Mouse (Mus musculus) thymus, adult 2 months (tissue): ENCODE results near the gene Clcn6. TPM values are rescaled to one million over a fixed set of nuclear protein-coding genes. Genes with fewer than 3 reads are reported as not detected.
A peak's percentile ranks its signal among the peaks of the same experiment; 100 is the strongest.
"Not testable (repeated sequence)": the region's sequence is repeated elsewhere in the genome, so short reads cannot be mapped to it uniquely, and the experiment has no call there.

Source experiments
- DNase-seq: peaks from one replicate; pipeline ENCODE4 v3.0.0; 2021
- H3K27ac ChIP-seq: fragments of 200-500 bp; 2 replicates; pipeline ENCODE4 v1.5.1; 2012; ENCODE audit warnings: low read length, control low read depth; ENCODE audit not compliant: control insufficient read depth, insufficient read depth
- H3K27me3 ChIP-seq: fragments of 200-500 bp; 2 replicates; pipeline ENCODE4 v1.6.1; 2012; ENCODE audit warnings: mild to moderate bottlenecking, low read length, moderate library complexity, mixed read lengths; ENCODE audit not compliant: control insufficient read depth, insufficient read depth
- H3K36me3 ChIP-seq: fragments of 200-500 bp; 2 replicates; pipeline ENCODE4 v1.6.1; 2012; ENCODE audit warnings: mild to moderate bottlenecking, low read length, moderate library complexity; ENCODE audit not compliant: control insufficient read depth, insufficient read depth
- H3K4me1 ChIP-seq: fragments of 200-500 bp; replicated peaks from 2 replicates; pipeline ENCODE4 v1.6.1; 2012; ENCODE audit warnings: low read length; ENCODE audit not compliant: control insufficient read depth, insufficient read depth
- H3K4me3 ChIP-seq: fragments of 200-500 bp; 2 replicates; pipeline ENCODE4 v1.5.1; 2012; ENCODE audit warnings: mild to moderate bottlenecking, low read length, control low read depth, moderate library complexity; ENCODE audit not compliant: control insufficient read depth, insufficient read depth
- CTCF ChIP-seq: fragments of 200-500 bp; IDR thresholded peaks from 2 replicates; pipeline ENCODE4 v1.5.1; 2012; ENCODE audit warnings: mild to moderate bottlenecking, control low read depth, low read length, moderate library complexity, borderline replicate concordance; ENCODE audit not compliant: control insufficient read depth, poor library complexity, insufficient read depth; ENCODE audit errors: extremely low read depth
- POLR2A ChIP-seq: fragments of 200-500 bp; IDR thresholded peaks from 2 replicates; pipeline ENCODE4 v1.6.1; 2012; ENCODE audit warnings: mild to moderate bottlenecking, low read length, control low read depth, moderate library complexity; ENCODE audit not compliant: control insufficient read depth, poor library complexity, insufficient read depth; ENCODE audit errors: extremely low read depth
- WGBS: fragments of 180-500 bp; shearing (Covaris S2); methylation state at CpG from one replicate; pipeline ENCODE4 v1.1.7; 2018; 5-methylcytosine and 5-hydroxymethylcytosine counted together
- polyA plus RNA-seq: library from polyadenylated mRNA; depleted of rRNA; stranded (reverse); fragments of >200 nt; gene quantifications from 2 replicates; pipeline ENCODE4 v1.2.3, GENCODE M21; 2012

Clcn6 gene
- polyA plus RNA-seq, 1 experiment: 39.4 TPM

DNA sequence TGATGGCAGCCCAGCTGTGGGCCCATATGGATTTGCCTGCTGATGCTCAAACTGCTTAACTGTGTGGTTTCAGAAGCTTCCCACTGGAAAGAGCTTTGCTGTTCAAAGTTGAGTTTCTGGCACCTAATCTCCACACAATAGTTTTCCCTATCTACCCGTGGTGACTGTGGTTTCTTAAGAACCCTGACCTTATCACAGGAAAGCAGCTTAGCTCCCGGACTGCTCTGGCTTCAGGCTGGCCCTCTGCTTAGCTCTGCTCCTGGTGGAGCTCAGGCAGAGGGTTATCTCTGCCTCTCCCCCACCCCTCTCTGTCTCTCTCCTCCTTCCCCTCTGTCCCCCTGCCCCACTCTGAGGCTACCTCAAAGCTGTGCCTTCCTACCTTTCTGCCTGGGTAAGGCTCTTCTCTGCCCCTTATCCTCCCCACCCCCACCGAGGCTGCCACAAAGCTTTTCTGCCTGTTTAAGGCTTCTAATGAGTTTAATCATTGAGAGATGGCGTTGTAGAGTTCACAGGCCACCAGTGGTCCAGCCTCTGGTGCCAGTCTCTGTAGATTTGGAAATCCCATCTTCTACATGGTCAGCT, 7.9 kb upstream of the Clcn6 start:
- H3K36me3 ChIP-seq: no peaks in the 10 kb centered on the region; the same call in none of the 2 replicates
- H3K4me3 ChIP-seq: no peak overlapping the region
- WGBS: 63% methylated on average over 4 of the region's 4 CpGs
- H3K27ac ChIP-seq: no peak overlapping the region
- peaks cover 5% of the 10 kb centered on the region for H3K4me1 ChIP-seq
- no peak for DNase-seq
- TF ChIP-seq POLR2A (no peak), CTCF (no peak)
- no peaks in the 10 kb centered on the region for H3K27me3 ChIP-seq

DNA sequence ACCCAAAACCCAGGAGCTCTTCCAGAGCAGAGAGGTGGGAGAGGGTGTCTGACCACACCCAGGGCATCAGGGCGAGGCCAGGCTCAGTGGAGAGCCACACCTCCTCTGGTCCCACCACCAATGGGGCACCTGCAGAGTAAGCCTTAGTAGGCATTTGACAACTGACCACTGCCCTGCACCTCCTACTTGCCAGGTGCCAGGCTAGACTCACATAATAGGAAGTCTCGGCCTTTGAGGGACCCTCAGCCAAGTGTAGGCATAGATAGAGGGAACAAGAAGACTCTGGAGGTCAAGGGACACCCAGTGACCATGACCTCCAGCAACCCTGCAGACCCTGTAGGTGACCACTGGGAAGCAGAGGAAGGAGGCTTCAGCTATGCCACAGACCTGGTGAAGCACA, 5.5 kb upstream of the Clcn6 start:
- H3K27ac ChIP-seq: no peak overlapping the region
- no peaks in the 10 kb centered on the region; the same call in 1 of the 2 replicates for H3K36me3 ChIP-seq
- no peaks in the 10 kb centered on the region for H3K27me3 ChIP-seq
- TF ChIP-seq CTCF (no peak), POLR2A (no peak)
- DNase-seq: no peak
- peaks cover 28% of the 10 kb centered on the region for H3K4me1 ChIP-seq
- 97% methylated on average over 2 of the region's 2 CpGs for WGBS
- H3K4me3 ChIP-seq: no peak overlapping the region

DNA sequence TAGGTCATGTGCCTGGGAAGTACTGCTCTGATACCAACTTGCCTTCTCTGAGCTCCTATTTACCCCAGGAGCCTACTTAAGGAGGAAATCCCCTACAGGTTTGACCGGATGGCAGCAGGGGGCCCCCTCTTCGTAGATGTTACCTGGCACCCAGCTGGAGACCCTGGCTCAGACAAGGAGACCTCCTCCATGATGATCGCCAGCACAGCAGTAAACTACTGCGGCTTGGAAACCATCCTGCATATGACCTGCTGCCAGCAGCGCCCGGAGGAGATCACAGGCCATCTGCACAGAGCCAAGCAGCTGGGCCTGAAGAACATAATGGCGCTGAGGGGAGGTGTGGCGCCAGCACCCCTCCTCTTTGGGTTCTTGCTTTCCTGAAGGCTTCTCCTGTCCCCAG, 4.7 kb upstream of the Clcn6 start:
- not testable (repeated sequence) for H3K4me3 ChIP-seq, H3K36me3 ChIP-seq, H3K27ac ChIP-seq, H3K27me3 ChIP-seq, DNase-seq
- H3K4me1 ChIP-seq: peaks cover 28% of the 10 kb centered on the region
- WGBS: 99% methylated on average over 8 of the region's 8 CpGs

- Histone ChIP-seq H3K4me1 (peaks cover 34% of the 10 kb centered on the region), H3K27ac (no peak overlapping the region; the same call in 1 of the 2 replicates), H3K36me3 (no peaks in the 10 kb centered on the region), H3K27me3 (no peaks in the 10 kb centered on the region), H3K4me3 (peak overlapping the region; percentile 91)
- WGBS: 6% methylated on average over 16 of the region's 16 CpGs
- DNase-seq: peak; percentile 57
- 0 out of 2 replicates have a peak, but pooled peaks have one; percentile 13 for TF ChIP-seq POLR2A
- TF ChIP-seq CTCF: no peak
Measured at GRCm38 (mm10) chr4:148041611-148042191, 3.1 kb upstream of the Clcn6 start.

DNA sequence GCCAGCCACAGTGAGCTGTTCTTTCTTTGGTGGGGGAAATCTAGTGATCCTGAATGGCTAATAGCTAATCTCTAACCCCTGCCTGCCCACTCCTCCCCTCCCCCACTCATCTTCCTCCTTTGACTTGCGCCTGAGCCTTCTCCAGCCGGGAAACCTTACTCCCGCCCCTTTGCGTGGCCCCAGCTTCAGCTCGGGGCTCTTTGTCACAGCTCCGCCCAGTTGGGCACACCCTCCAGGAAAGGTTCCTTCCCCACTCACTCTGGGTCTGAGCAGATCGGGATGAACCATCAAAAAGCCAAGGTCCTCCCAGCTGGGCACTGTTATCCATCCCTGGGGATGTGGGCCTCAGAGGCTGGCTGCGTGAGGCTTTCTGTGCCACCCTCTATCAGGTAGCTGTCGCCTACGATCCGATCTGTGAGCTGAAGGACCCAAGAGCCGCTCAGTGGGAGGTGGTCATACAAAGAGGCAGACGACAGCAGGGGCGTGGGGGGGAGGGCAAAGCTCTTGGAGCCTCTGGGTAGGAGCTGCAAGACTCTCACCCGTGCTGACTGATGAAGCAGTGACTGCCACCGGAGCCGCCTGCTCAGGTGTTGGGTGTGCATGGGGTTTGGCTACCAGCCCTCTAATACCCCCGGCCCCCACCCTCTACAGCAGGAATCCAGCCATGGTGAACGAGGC, 2.5 kb upstream of the Clcn6 start:
- Histone ChIP-seq H3K27me3 (no peaks in the 10 kb centered on the region), H3K27ac (no peak overlapping the region), H3K4me1 (peaks cover 34% of the 10 kb centered on the region), H3K4me3 (peak overlapping the region; percentile 91), H3K36me3 (no peaks in the 10 kb centered on the region)
- WGBS: 3% methylated on average over 19 of the region's 19 CpGs
- no peak for TF ChIP-seq CTCF
- 0 out of 2 replicates have a peak, but pooled peaks have one; percentile 5 for TF ChIP-seq POLR2A
- peak; percentile 24 for DNase-seq

GRCm38 (mm10) chr4:148040029-148040830, 1.6 kb upstream of the Clcn6 start:
- Histone ChIP-seq H3K4me1 (peaks cover 34% of the 10 kb centered on the region), H3K36me3 (no peaks in the 10 kb centered on the region), H3K27ac (no peak overlapping the region), H3K4me3 (no peak overlapping the region), H3K27me3 (no peaks in the 10 kb centered on the region)
- WGBS: 77% methylated on average over 15 of the region's 15 CpGs
- DNase-seq: no peak
- no peak for TF ChIP-seq POLR2A
- no peak for TF ChIP-seq CTCF
